Comparison of ENCODE assay signal across 8 mouse cellular contexts in the genomic region with DNA sequence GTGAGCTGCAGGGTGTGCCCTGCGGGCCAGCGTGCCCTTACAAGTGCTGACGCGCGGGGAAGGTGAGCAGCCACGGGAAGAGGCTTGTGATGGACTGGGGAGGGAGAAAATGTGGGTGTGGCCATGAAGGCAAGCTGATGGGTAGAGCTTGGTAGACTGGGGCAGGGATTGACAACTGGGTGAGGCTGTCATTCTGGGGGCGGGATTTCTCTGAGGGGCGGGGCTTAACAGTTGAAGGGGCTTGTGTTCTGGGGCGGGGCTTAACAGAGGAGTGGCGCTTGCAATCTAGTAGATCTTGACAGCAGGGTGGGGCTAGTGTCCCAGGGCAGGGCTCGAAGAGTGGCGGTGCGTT. TPM values are rescaled to one million over a fixed set of nuclear protein-coding genes. Genes with fewer than 3 reads are reported as not detected.
DNase-seq lines count a peak whose midpoint lies in the region; ATAC-seq and TF ChIP-seq lines count a peak whose summit lies in the region.

No protein-coding gene starts in this region.

- no peak; the same call in 1 of the 2 replicates for ATAC-seq in forebrain, embryonic 16.5 days
- no peak; the same call in 1 of the 2 replicates for ATAC-seq in liver, embryonic 12.5 days

- H3K27ac ChIP-seq in left cerebral cortex, adult 2 months: 0 out of 2 replicates have a peak overlapping the region, but pooled peaks have one; percentile 50
- no peak overlapping the region for H3K27ac ChIP-seq in forebrain, embryonic 16.5 days (ENCODE audit: low read length)
- H3K27ac ChIP-seq in liver, embryonic 12.5 days: peak overlapping the region; percentile 16
- no peak overlapping the region for H3K27ac ChIP-seq in olfactory bulb, adult 2 months (ENCODE audit: insufficient read depth, low read depth, low read length)

- 0 out of 2 replicates have a peak overlapping the region, but pooled peaks have one; percentile 7 for H3K9ac ChIP-seq in forebrain, embryonic 16.5 days (replicated peaks; ENCODE audit: low read depth, low read length)
- no peak overlapping the region for H3K9ac ChIP-seq in liver, embryonic 12.5 days

- TF ChIP-seq CTCF in left cerebral cortex, adult 2 months (IDR thresholded peaks at IDR 0.05): no peak
- no peak for TF ChIP-seq CTCF in olfactory bulb, adult 2 months (IDR thresholded peaks at IDR 0.05; ENCODE audit: insufficient read depth, low read depth, low read length)

- H3K4me3 ChIP-seq in left cerebral cortex, adult 2 months: peak overlapping the region; percentile 60
- peak overlapping the region; percentile 44 for H3K4me3 ChIP-seq in forebrain, embryonic 16.5 days (replicated peaks; ENCODE audit: low read length)
- peak overlapping the region; percentile 48 for H3K4me3 ChIP-seq in liver, embryonic 12.5 days
- peak overlapping the region; percentile 56 for H3K4me3 ChIP-seq in olfactory bulb, adult 2 months (ENCODE audit: insufficient read depth, low read depth, low read length)

- DNase-seq in left cerebral cortex, adult 2 months (ENCODE audit: extremely low spot score in 1 of 2, low spot score in 2 of 2): no peak
- no peak for DNase-seq in left cerebral cortex, adult 11 months (ENCODE audit: low spot score)
- DNase-seq in brain, adult 2 months (ENCODE audit: low read depth, low spot score): peak; percentile 94
- DNase-seq in adipocyte (ENCODE audit: low spot score): no peak
- no peak for DNase-seq in gastrocnemius, postnatal 10 days

- H3K36me3 ChIP-seq in forebrain, embryonic 16.5 days (ENCODE audit: control insufficient read depth, insufficient read depth): no peaks in the 10 kb centered on the region
- no peaks in the 10 kb centered on the region for H3K36me3 ChIP-seq in liver, embryonic 12.5 days

- intact Hi-C loops in left cerebral cortex, adult 2 months (cut with DNase I): loop anchor here (1.0 kb wide), 1 partner anchor 13 kb away; no protein-coding TSS in a partner anchor

- WGBS in forebrain, embryonic 16.5 days: 2% methylated on average over 13 of the region's 13 CpGs
- under 1% methylated on average over 13 of the region's 13 CpGs for WGBS in liver, embryonic 12.5 days (ENCODE audit: insufficient replicate concordance)
- WGBS in olfactory bulb, adult 2 months: 1% methylated on average over 13 of the region's 13 CpGs

- no peak for TF ChIP-seq POLR2A in olfactory bulb, adult 2 months (IDR thresholded peaks at IDR 0.05; ENCODE audit: insufficient read depth, low read depth, low read length)

- H3K27me3 ChIP-seq in forebrain, embryonic 16.5 days (replicated peaks; ENCODE audit: control insufficient read depth, insufficient read depth, low read length): peaks cover 17% of the 10 kb centered on the region
- peaks cover 83% of the 10 kb centered on the region for H3K27me3 ChIP-seq in liver, embryonic 12.5 days (replicated peaks)

- peak overlapping the region; percentile 59 for H3K4me2 ChIP-seq in forebrain, embryonic 16.5 days (ENCODE audit: low read length)
- H3K4me2 ChIP-seq in liver, embryonic 12.5 days: peak overlapping the region; percentile 71

- H3K9me3 ChIP-seq in forebrain, embryonic 16.5 days (ENCODE audit: control insufficient read depth, low read length): no peaks in the 10 kb centered on the region
- H3K9me3 ChIP-seq in liver, embryonic 12.5 days (replicated peaks): no peaks in the 10 kb centered on the region

- peaks cover 20% of the 10 kb centered on the region for H3K4me1 ChIP-seq in forebrain, embryonic 16.5 days (replicated peaks; ENCODE audit: control insufficient read depth, insufficient read depth, low read length)
- peaks cover 34% of the 10 kb centered on the region for H3K4me1 ChIP-seq in liver, embryonic 12.5 days
- peaks cover 28% of the 10 kb centered on the region for H3K4me1 ChIP-seq in olfactory bulb, adult 2 months (ENCODE audit: control insufficient read depth, insufficient read depth, low read length)

RNA-seq across cellular contexts. Expression of a gene that starts 3.6 kb away (rescaled TPM):
- total RNA-seq in left cerebral cortex, adult 2 months (2021): 1 to 10 TPM; 2.5 to 2.6 TPM
- polyA plus RNA-seq in forebrain, embryonic 16.5 days (2015; fragmentation: Nextera tagmentation; extraction: Ambion mirVana): 1.1 and 1.4 TPM in 2 replicates
- 0.80 and 0.98 TPM in 2 replicates for polyA plus RNA-seq in liver, embryonic 12.5 days (2016; fragmentation: Nextera tagmentation; extraction: Ambion mirVana)
- polyA plus RNA-seq in olfactory bulb, adult 2 months (2012; ENCODE audit: insufficient read depth, insufficient read length, low replicate concordance, missing spikeins): not detected in 2 replicates
- 1 to 10 TPM; 1.1 to 1.6 TPM for total RNA-seq in gastrocnemius, postnatal 10 days (2021)

RNA-seq across cellular contexts. Expression of a gene that starts 10.1 kb away (rescaled TPM):
- total RNA-seq in left cerebral cortex, adult 2 months (2021): under 1 TPM; 0.58 to 0.75 TPM
- 0.36 and 0.62 TPM in 2 replicates for polyA plus RNA-seq in forebrain, embryonic 16.5 days (2015; fragmentation: Nextera tagmentation; extraction: Ambion mirVana)
- 1.4 and 2.2 TPM in 2 replicates for polyA plus RNA-seq in liver, embryonic 12.5 days (2016; fragmentation: Nextera tagmentation; extraction: Ambion mirVana)
- polyA plus RNA-seq in olfactory bulb, adult 2 months (2012; ENCODE audit: insufficient read depth, insufficient read length, low replicate concordance, missing spikeins): not detected in 2 replicates
- under 1 TPM in 1 of 2 experiments, not detected in 1; 0.11 TPM for total RNA-seq in gastrocnemius, postnatal 10 days (2021)

RNA-seq across cellular contexts. Expression of a gene that starts 12.7 kb away (rescaled TPM):
- 100 to 1,000 TPM; 293 to 312 TPM for total RNA-seq in left cerebral cortex, adult 2 months (2021)
- polyA plus RNA-seq in forebrain, embryonic 16.5 days (2015; fragmentation: Nextera tagmentation; extraction: Ambion mirVana): 327 and 349 TPM in 2 replicates
- polyA plus RNA-seq in liver, embryonic 12.5 days (2016; fragmentation: Nextera tagmentation; extraction: Ambion mirVana): 12.4 and 13.2 TPM in 2 replicates
- not detected in 2 replicates for polyA plus RNA-seq in olfactory bulb, adult 2 months (2012; ENCODE audit: insufficient read depth, insufficient read length, low replicate concordance, missing spikeins)
- total RNA-seq in gastrocnemius, postnatal 10 days (2021): 10 to 100 TPM; 26.6 to 36.8 TPM

RNA-seq across cellular contexts. Expression of a gene that starts 13.9 kb away (rescaled TPM):
- 10 to 100 TPM; 93.3 to 97.5 TPM for total RNA-seq in left cerebral cortex, adult 2 months (2021)
- 85.8 and 87.2 TPM in 2 replicates for polyA plus RNA-seq in forebrain, embryonic 16.5 days (2015; fragmentation: Nextera tagmentation; extraction: Ambion mirVana)
- 79.6 and 80.4 TPM in 2 replicates for polyA plus RNA-seq in liver, embryonic 12.5 days (2016; fragmentation: Nextera tagmentation; extraction: Ambion mirVana)
- not detected in 2 replicates for polyA plus RNA-seq in olfactory bulb, adult 2 months (2012; ENCODE audit: insufficient read depth, insufficient read length, low replicate concordance, missing spikeins)
- 10 to 100 TPM; 35.2 to 36.1 TPM for total RNA-seq in gastrocnemius, postnatal 10 days (2021)

RNA-seq across cellular contexts. Expression of a gene that starts 25.8 kb away (rescaled TPM):
- total RNA-seq in left cerebral cortex, adult 2 months (2021): 1 to 10 TPM; 4.5 to 4.8 TPM
- 0.25 and 0.73 TPM in 2 replicates for polyA plus RNA-seq in forebrain, embryonic 16.5 days (2015; fragmentation: Nextera tagmentation; extraction: Ambion mirVana)
- 0.11 and 0.13 TPM in 2 replicates for polyA plus RNA-seq in liver, embryonic 12.5 days (2016; fragmentation: Nextera tagmentation; extraction: Ambion mirVana)
- polyA plus RNA-seq in olfactory bulb, adult 2 months (2012; ENCODE audit: insufficient read depth, insufficient read length, low replicate concordance, missing spikeins): not detected in 2 replicates
- total RNA-seq in gastrocnemius, postnatal 10 days (2021): not detected

Comparison
In these comparisons a context has a peak if more than half of its experiments do, and no peak if none do; other contexts are left out.
1. H3K27ac ChIP-seq: peak in left cerebral cortex, adult 2 months (single experiment) and liver, embryonic 12.5 days (single experiment); none in forebrain, embryonic 16.5 days (single experiment) and olfactory bulb, adult 2 months (single experiment).
2. Peak in every context shown above with its lines, with median percentiles within 50 percentile points of each other: H3K4me3 ChIP-seq.